17 mouse cellular contexts compared by ENCODE assay signal in the genomic region with DNA sequence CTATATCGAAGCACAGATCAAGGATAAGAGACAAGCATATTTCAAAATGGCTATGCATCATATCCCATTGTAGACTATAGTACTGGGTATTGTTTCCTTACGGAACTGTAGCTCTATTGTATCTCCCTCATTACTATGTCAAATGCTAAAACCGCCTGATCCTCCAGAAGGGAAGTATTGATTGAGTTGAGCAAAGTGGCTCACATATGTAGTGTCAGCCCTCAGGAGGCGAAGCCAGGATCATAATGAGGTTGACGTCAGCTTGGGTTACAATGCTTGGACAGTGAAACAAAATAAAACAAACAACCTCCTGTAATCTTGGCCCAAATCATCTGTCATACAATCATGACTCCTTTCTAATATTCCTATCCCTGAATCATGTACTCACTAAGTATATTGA. TPM values are rescaled to one million over a fixed set of nuclear protein-coding genes. Genes with fewer than 3 reads are reported as not detected.
"Had no signal": no experiment of that assay in that cellular context is flagged by ENCODE, and none has a peak within 500 bp of the region (broad histone marks: within the 10 kb centered on the region; RNA-seq: fewer than 3 reads in every experiment).

No protein-coding gene starts in this region.

- H3K9ac ChIP-seq: neural tube, embryonic 13.5 days; neural tube, embryonic 15.5 days; stomach, embryonic 15.5 days had no signal

- H3K4me3 ChIP-seq: neural tube, embryonic 13.5 days; neural tube, embryonic 15.5 days; stomach, embryonic 15.5 days had no signal

- H3K27ac ChIP-seq: neural tube, embryonic 13.5 days; neural tube, embryonic 15.5 days; stomach, embryonic 15.5 days; stomach, postnatal 0 days had no signal

- DNase-seq: retina, postnatal 1 day; right cerebral cortex, adult 18-20 months; right cerebral cortex, postnatal 14 days; right cerebral cortex, postnatal 25 days; right cerebral cortex, postnatal 4 days; spleen, adult 18-20 months; thymus, adult 18-20 months; thymus, adult 2 months; thymus, postnatal 14 days; thymus, postnatal 25 days; thymus, postnatal 36 days; thymus, postnatal 4 days had no signal

- H3K4me2 ChIP-seq: neural tube, embryonic 13.5 days; neural tube, embryonic 15.5 days; stomach, embryonic 15.5 days had no signal

- H3K27me3 ChIP-seq: neural tube, embryonic 13.5 days; neural tube, embryonic 15.5 days; stomach, embryonic 15.5 days had no signal

- H3K4me1 ChIP-seq: neural tube, embryonic 13.5 days; neural tube, embryonic 15.5 days; stomach, embryonic 15.5 days had no signal

- H3K36me3 ChIP-seq: neural tube, embryonic 13.5 days; neural tube, embryonic 15.5 days; stomach, embryonic 15.5 days had no signal

- H3K9me3 ChIP-seq: neural tube, embryonic 13.5 days; neural tube, embryonic 15.5 days; stomach, embryonic 15.5 days had no signal

RNA-seq across cellular contexts. Expression of a gene that starts 43.2 kb away (rescaled TPM):
- polyA plus RNA-seq: spleen, adult 2 months had no signal
